Mouse (Mus musculus) heart, embryonic 10.5 days (tissue): ENCODE measurements at regions not wholly inside any gene's neighbourhood (a gene's known extent, or its start where the extent isn't known, plus 50 kb on each side); places are given as distances from the start of the nearest gene placed in this dataset.

Experiments used
- DNase-seq: peaks from one replicate; pipeline ENCODE4 v3.0.0-alpha.2; 2017; ENCODE audit warnings: low spot score
- H3K27ac ChIP-seq: fragments of 300-500 bp; sonication (generic); 2 replicates; pipeline ENCODE4 v1.5.1; 2016; ENCODE audit warnings: mild to moderate bottlenecking
- H3K27me3 ChIP-seq: fragments of 300-500 bp; sonication (generic); 2 replicates; pipeline ENCODE4 v1.6.1; 2016; ENCODE audit warnings: mild to moderate bottlenecking; ENCODE audit not compliant: poor library complexity, insufficient read depth, severe bottlenecking
- H3K36me3 ChIP-seq: fragments of 300-500 bp; sonication (generic); 2 replicates; pipeline ENCODE4 v1.6.1; 2016; ENCODE audit warnings: mild to moderate bottlenecking, moderate library complexity
- H3K4me1 ChIP-seq: fragments of 300-500 bp; sonication (generic); 2 replicates; pipeline ENCODE4 v1.6.1; 2016; ENCODE audit warnings: mild to moderate bottlenecking
- H3K4me3 ChIP-seq: fragments of 300-500 bp; sonication (generic); 2 replicates; pipeline ENCODE4 v1.5.1; 2016; ENCODE audit warnings: mild to moderate bottlenecking, moderate library complexity
- H3K9me3 ChIP-seq: fragments of 300-500 bp; sonication (generic); 2 replicates; pipeline ENCODE4 v1.6.1; 2016; ENCODE audit warnings: mild to moderate bottlenecking, moderate library complexity
- WGBS: fragments of 180-500 bp; shearing (Covaris S2); methylation state at CpG from one replicate; pipeline ENCODE4 v1.1.7; 2016; 5-methylcytosine and 5-hydroxymethylcytosine counted together

DNA sequence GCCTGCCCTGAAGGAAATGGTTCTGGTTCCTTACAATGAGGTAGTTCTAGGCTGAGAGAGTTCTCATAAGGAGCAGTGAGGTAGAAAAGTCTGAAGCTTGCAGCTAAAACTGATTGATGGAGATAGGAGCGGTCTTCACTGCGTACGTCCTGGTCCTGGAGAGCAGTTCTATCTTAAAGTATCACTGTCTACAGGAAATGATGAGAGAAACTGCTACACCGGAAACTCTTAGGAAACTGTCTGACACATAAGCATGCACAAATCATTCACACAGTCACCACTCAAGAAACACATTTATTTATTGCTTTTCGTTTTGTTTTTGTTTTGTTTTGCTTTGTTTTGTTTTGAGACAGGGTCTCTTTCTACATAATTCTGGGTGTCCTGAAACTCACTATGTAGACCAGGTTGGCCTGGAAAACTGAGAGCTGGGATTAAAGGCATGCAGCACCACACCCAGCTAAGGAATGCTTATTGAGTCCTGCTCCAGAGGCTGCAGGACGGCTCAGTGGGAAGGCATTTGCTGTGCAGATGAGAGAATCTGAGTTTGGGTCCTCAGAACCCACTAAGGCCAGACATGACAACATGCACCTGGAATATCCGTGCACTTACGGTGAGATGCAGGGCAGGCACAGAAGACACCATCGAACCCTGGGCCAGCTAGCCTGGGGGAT is 55.4 kb upstream of the Arglu1 start:
- H3K4me3 ChIP-seq, result no peak overlapping the region
- no peak for DNase-seq
- H3K9me3 ChIP-seq, result no peaks in the 10 kb centered on the region
- no peaks in the 10 kb centered on the region for H3K36me3 ChIP-seq
- no peaks in the 10 kb centered on the region for H3K27me3 ChIP-seq
- H3K4me1 ChIP-seq, result no peaks in the 10 kb centered on the region
- no peak overlapping the region for H3K27ac ChIP-seq
- 70% methylated on average over 9 of the region's 9 CpGs for WGBS
